Mouse (Mus musculus): ENCODE data around the gene Ccr8.

- TF ChIP-seq POLR2A (IDR thresholded peaks at IDR 0.05; ENCODE audit: control insufficient read depth in 1 of 2, insufficient read depth in 1 of 2, low read depth in 1 of 2, low read length in 2 of 2, poor library complexity in 1 of 2) (no peak), EP300 (IDR thresholded peaks at IDR 0.05; ENCODE audit: low read depth in 1 of 2, low read length in 2 of 2) (no peak), GABPA (IDR thresholded peaks at IDR 0.05; ENCODE audit: low read depth, low read length) (no peak), MAX (IDR thresholded peaks at IDR 0.05; ENCODE audit: low read length) (no peak), CTCF (IDR thresholded peaks at IDR 0.05 in 2 of 3, conservative IDR thresholded peaks at IDR 0.05 in 1 of 3; ENCODE audit: control insufficient read depth in 1 of 3, insufficient read depth in 1 of 3, low read depth in 2 of 3, low read length in 3 of 3, poor library complexity in 1 of 3, severe bottlenecking in 1 of 3) (no peak), MYC (IDR thresholded peaks at IDR 0.05; ENCODE audit: low read depth, low read length) (no peak)
These were observed 28.6 kb downstream of the Ccr8 start for GRCm38 (mm10) chr9:120120503-120120902.

All from MEL (cell line).